Mouse (Mus musculus): ENCODE measurements around the gene H2afx. TPM values are rescaled to one million over a fixed set of nuclear protein-coding genes. Genes with fewer than 3 reads are reported as not detected.
A peak's percentile ranks its signal among the peaks of the same experiment; 100 is the strongest.
"Not testable (repeated sequence)": the region's sequence is repeated elsewhere in the genome, so short reads cannot be mapped to it uniquely, and the experiment has no call there.

H2afx gene
- total and polyA plus RNA-seq, 3 experiments: 36.3 to 488 (median 56.6) TPM

- no peaks in the 10 kb centered on the region for H3K27me3 ChIP-seq (replicated peaks)
- no peak for TF ChIP-seq E2F4 (IDR thresholded peaks at IDR 0.05; ENCODE audit: insufficient replicate concordance, low read depth, low read length)
- no peak for TF ChIP-seq MYC (IDR thresholded peaks at IDR 0.05; ENCODE audit: low read depth, low read length)
- no peak for TF ChIP-seq SMC3 (IDR thresholded peaks at IDR 0.05; ENCODE audit: low read depth, low read length)
- no peak for TF ChIP-seq CHD1 (IDR thresholded peaks at IDR 0.05; ENCODE audit: low read depth, low read length)
- no peak for TF ChIP-seq BHLHE40 (IDR thresholded peaks at IDR 0.05; ENCODE audit: low read depth, low read length)
- TF ChIP-seq IRF4 (IDR thresholded peaks at IDR 0.05; ENCODE audit: low read depth, low read length): no peak
- no peak for TF ChIP-seq PAX5 (IDR thresholded peaks at IDR 0.05; ENCODE audit: low read length)
- TF ChIP-seq ETS1 (conservative IDR thresholded peaks at IDR 0.05; ENCODE audit: low read depth, low read length): no peak
- no peak for TF ChIP-seq NELFE (IDR thresholded peaks at IDR 0.05; ENCODE audit: low read depth, low read length)
- no peak for TF ChIP-seq USF1 (IDR thresholded peaks at IDR 0.05; ENCODE audit: low read depth, low read length)
- TF ChIP-seq HCFC1 (IDR thresholded peaks at IDR 0.05; ENCODE audit: low read depth, low read length): no peak
- in situ Hi-C loops (cut with MboI; ENCODE audit: low pct_ligation_motif_present, low pct_unique_long_range_greater_than_20kb, low sequenced_read_pairs): no loop called here
- no peak overlapping the region for H3K9ac ChIP-seq (ENCODE audit: insufficient read depth, low read depth)
- H3K79me2 ChIP-seq (replicated peaks; ENCODE audit: control insufficient read depth, extremely low read depth, insufficient read depth, poor library complexity, severe bottlenecking): peaks cover 20% of the 10 kb centered on the region
- no peak for DNase-seq (ENCODE audit: extremely low read depth)
- no peak overlapping the region for H3K4me3 ChIP-seq (replicated peaks in 1 of 3; ENCODE audit: low read depth in 2 of 3, low read length in 2 of 3, poor library complexity in 1 of 3)
- no peaks in the 10 kb centered on the region for H3K9me3 ChIP-seq (replicated peaks; ENCODE audit: low read length)
- no peak overlapping the region for H3K4me2 ChIP-seq (ENCODE audit: insufficient read depth, low read depth, poor library complexity, severe bottlenecking)
- peaks cover 4 to 27% of the 10 kb centered on the region in 2 experiments for H3K4me1 ChIP-seq (ENCODE audit: control insufficient read depth in 1 of 2, insufficient read depth in 2 of 2)
- dilution Hi-C loops (cut with MboI; ENCODE audit: extremely low pct_ligation_motif_present, extremely low pct_unique_long_range_greater_than_20kb, low sequenced_read_pairs): no loop called here
- H3K27ac ChIP-seq (ENCODE audit: insufficient read depth, low read depth): no peak overlapping the region
- H3K36me3 ChIP-seq (replicated peaks in 1 of 2; ENCODE audit: control insufficient read depth in 1 of 2, insufficient read depth in 1 of 2, low read length in 1 of 2): peaks cover 2 to 8% of the 10 kb centered on the region in 2 experiments
These were observed 41.6 kb downstream of the H2afx start for GRCm38 (mm10) chr9:44376141-44376540.

GRCm38 (mm10) chr9:44377335-44377734 is 42.8 kb downstream of the H2afx start:
- in situ Hi-C loops (cut with MboI; ENCODE audit: low pct_ligation_motif_present, low pct_unique_long_range_greater_than_20kb, low sequenced_read_pairs); H3K27ac ChIP-seq (ENCODE audit: insufficient read depth, low read depth); H3K27me3 ChIP-seq (replicated peaks); H3K9me3 ChIP-seq (replicated peaks; ENCODE audit: low read length); H3K4me3 ChIP-seq (replicated peaks in 1 of 3; ENCODE audit: low read depth in 2 of 3, low read length in 2 of 3, poor library complexity in 1 of 3); H3K9ac ChIP-seq (ENCODE audit: insufficient read depth, low read depth); H3K4me2 ChIP-seq (ENCODE audit: insufficient read depth, low read depth, poor library complexity, severe bottlenecking); DNase-seq (ENCODE audit: extremely low read depth); dilution Hi-C loops (cut with MboI; ENCODE audit: extremely low pct_ligation_motif_present, extremely low pct_unique_long_range_greater_than_20kb, low sequenced_read_pairs): not testable (repeated sequence)
- Histone ChIP-seq H3K36me3 (replicated peaks in 1 of 2; ENCODE audit: control insufficient read depth in 1 of 2, insufficient read depth in 1 of 2, low read length in 1 of 2) (peaks cover 14 to 20% of the 10 kb centered on the region in 2 experiments), H3K79me2 (replicated peaks; ENCODE audit: control insufficient read depth, extremely low read depth, insufficient read depth, poor library complexity, severe bottlenecking) (peaks cover 25% of the 10 kb centered on the region), H3K4me1 (ENCODE audit: control insufficient read depth in 1 of 2, insufficient read depth in 2 of 2) (peaks cover 7 to 35% of the 10 kb centered on the region in 2 experiments)

- Histone ChIP-seq H3K4me2 (ENCODE audit: insufficient read depth, low read depth, poor library complexity, severe bottlenecking) (peak overlapping the region; percentile 87), H3K4me3 (replicated peaks in 1 of 3; ENCODE audit: low read depth in 2 of 3, low read length in 2 of 3, poor library complexity in 1 of 3) (peak overlapping the region; percentile 73 to 96 (median 73)), H3K27ac (ENCODE audit: insufficient read depth, low read depth) (peak overlapping the region; percentile 64; the same call in 1 of the 2 replicates)
These were observed 43.7 kb downstream of the H2afx start for GRCm38 (mm10) chr9:44378153-44378730.

More at GRCm38 (mm10) chr9:44378153-44378730, 43.7 kb downstream of the H2afx start:
- TF ChIP-seq EP300 (IDR thresholded peaks at IDR 0.05; ENCODE audit: low read length) (no peak), MYC (IDR thresholded peaks at IDR 0.05; ENCODE audit: low read depth, low read length) (0 out of 2 replicates have a peak, but pooled peaks have one; percentile 7), MAFK (IDR thresholded peaks at IDR 0.05; ENCODE audit: insufficient replicate concordance, low read length) (no peak), SMC3 (IDR thresholded peaks at IDR 0.05; ENCODE audit: low read depth, low read length) (no peak), MXI1 (IDR thresholded peaks at IDR 0.05; ENCODE audit: low read depth, low read length) (0 out of 2 replicates have a peak, but pooled peaks have one; percentile 1), E2F4 (IDR thresholded peaks at IDR 0.05; ENCODE audit: insufficient replicate concordance, low read depth, low read length) (no peak), NELFE (IDR thresholded peaks at IDR 0.05; ENCODE audit: low read depth, low read length) (no peak), TCF12 (IDR thresholded peaks at IDR 0.05; ENCODE audit: low read depth, low read length) (no peak)
- dilution Hi-C loops (cut with MboI; ENCODE audit: extremely low pct_ligation_motif_present, extremely low pct_unique_long_range_greater_than_20kb, low sequenced_read_pairs): no loop called here
- in situ Hi-C loops (cut with MboI; ENCODE audit: low pct_ligation_motif_present, low pct_unique_long_range_greater_than_20kb, low sequenced_read_pairs): no loop called here
- H3K36me3 ChIP-seq (replicated peaks in 1 of 2; ENCODE audit: control insufficient read depth in 1 of 2, insufficient read depth in 1 of 2, low read length in 1 of 2): peaks cover 21 to 29% of the 10 kb centered on the region in 2 experiments
- H3K9me3 ChIP-seq (replicated peaks; ENCODE audit: low read length): no peaks in the 10 kb centered on the region
- H3K4me1 ChIP-seq (ENCODE audit: control insufficient read depth in 1 of 2, insufficient read depth in 2 of 2): peaks cover 7 to 34% of the 10 kb centered on the region in 2 experiments
- H3K9ac ChIP-seq (ENCODE audit: insufficient read depth, low read depth): peak overlapping the region; percentile 93
- H3K27me3 ChIP-seq (replicated peaks): no peaks in the 10 kb centered on the region
- peaks cover 25% of the 10 kb centered on the region for H3K79me2 ChIP-seq (replicated peaks; ENCODE audit: control insufficient read depth, extremely low read depth, insufficient read depth, poor library complexity, severe bottlenecking)
- DNase-seq (ENCODE audit: extremely low read depth): no peak

Data from CH12.LX (cell line).